Mouse (Mus musculus): ENCODE data around the gene Trappc2l. TPM values are rescaled to one million over a fixed set of nuclear protein-coding genes. Genes with fewer than 3 reads are reported as not detected.

Gene Trappc2l
- polyA plus RNA-seq, 1 experiment = 70.2 TPM

- H3K27me3 ChIP-seq (ENCODE audit: control insufficient read depth, insufficient read depth, insufficient read length) = peaks cover 77% of the 10 kb centered on the region
- no peaks in the 10 kb centered on the region for H3K79me2 ChIP-seq (ENCODE audit: control insufficient read depth, insufficient read depth)
- no peak for TF ChIP-seq MYOG (IDR thresholded peaks at IDR 0.05; ENCODE audit: control insufficient read depth, extremely low read depth, insufficient read length)
- no peak for TF ChIP-seq MAX (IDR thresholded peaks at IDR 0.05)
- TF ChIP-seq CEBPB (IDR thresholded peaks at IDR 0.05; ENCODE audit: low read depth) = no peak
- TF ChIP-seq USF1 (IDR thresholded peaks at IDR 0.05; ENCODE audit: low read depth) = no peak
- H3K4me3 ChIP-seq (ENCODE audit: insufficient read depth, poor library complexity, severe bottlenecking) = no peak overlapping the region
- H3K36me3 ChIP-seq (ENCODE audit: control insufficient read depth, insufficient read depth) = no peaks in the 10 kb centered on the region
- no peaks in the 10 kb centered on the region for H3K79me3 ChIP-seq (ENCODE audit: low read depth)
- no peak overlapping the region for H3ac ChIP-seq (ENCODE audit: control insufficient read depth, insufficient read length, low read depth)
Measured at GRCm38 (mm10) chr8:122640825-122641224, 29.4 kb downstream of the Trappc2l start.

- Histone ChIP-seq H3K79me3 (ENCODE audit: low read depth) (no peaks in the 10 kb centered on the region), H3K36me3 (ENCODE audit: control insufficient read depth, insufficient read depth) (no peaks in the 10 kb centered on the region), H3K4me3 (ENCODE audit: insufficient read depth, poor library complexity, severe bottlenecking) (no peak overlapping the region), H3K27me3 (ENCODE audit: control insufficient read depth, insufficient read depth, insufficient read length) (peaks cover 83% of the 10 kb centered on the region), H3ac (ENCODE audit: control insufficient read depth, insufficient read length, low read depth) (no peak overlapping the region), H3K79me2 (ENCODE audit: control insufficient read depth, insufficient read depth) (no peaks in the 10 kb centered on the region)
- TF ChIP-seq USF1 (IDR thresholded peaks at IDR 0.05; ENCODE audit: low read depth) = no peak
Measured at GRCm38 (mm10) chr8:122641406-122641805, 30.0 kb downstream of the Trappc2l start.

- no peaks in the 10 kb centered on the region for H3K79me2 ChIP-seq (ENCODE audit: control insufficient read depth, insufficient read depth)
- TF ChIP-seq MAX (IDR thresholded peaks at IDR 0.05) (no peak), FOSL1 (IDR thresholded peaks at IDR 0.05; ENCODE audit: insufficient read depth, low read length, poor library complexity, severe bottlenecking) (no peak), USF1 (IDR thresholded peaks at IDR 0.05; ENCODE audit: low read depth) (peak; percentile 80), MYOD1 (IDR thresholded peaks at IDR 0.05; ENCODE audit: control insufficient read depth, insufficient read length, low read depth) (no peak)
- H3K4me3 ChIP-seq (ENCODE audit: insufficient read depth, poor library complexity, severe bottlenecking) = no peak overlapping the region
- no peaks in the 10 kb centered on the region for H3K36me3 ChIP-seq (ENCODE audit: control insufficient read depth, insufficient read depth)
- H3ac ChIP-seq (ENCODE audit: control insufficient read depth, insufficient read length, low read depth) = no peak overlapping the region
- H3K27me3 ChIP-seq (ENCODE audit: control insufficient read depth, insufficient read depth, insufficient read length) = peaks cover 87% of the 10 kb centered on the region
- H3K79me3 ChIP-seq (ENCODE audit: low read depth) = no peaks in the 10 kb centered on the region
Measured at GRCm38 (mm10) chr8:122642071-122642470, 30.6 kb downstream of the Trappc2l start.

GRCm38 (mm10) chr8:122644175-122644954 lies 32.9 kb downstream of the Trappc2l start:
- H3K36me3 ChIP-seq (ENCODE audit: control insufficient read depth, insufficient read depth) = no peaks in the 10 kb centered on the region
- H3K79me3 ChIP-seq (ENCODE audit: low read depth) = no peaks in the 10 kb centered on the region
- no peak overlapping the region for H3K4me3 ChIP-seq (ENCODE audit: insufficient read depth, poor library complexity, severe bottlenecking)
- peaks cover 78% of the 10 kb centered on the region for H3K27me3 ChIP-seq (ENCODE audit: control insufficient read depth, insufficient read depth, insufficient read length)
- TF ChIP-seq CEBPB (IDR thresholded peaks at IDR 0.05; ENCODE audit: low read depth) = no peak
- no peak for TF ChIP-seq CTCF (IDR thresholded peaks at IDR 0.05; ENCODE audit: control insufficient read depth, insufficient read depth, insufficient read length)
- no peak for TF ChIP-seq MAX (IDR thresholded peaks at IDR 0.05)
- no peak for TF ChIP-seq MYOG (IDR thresholded peaks at IDR 0.05; ENCODE audit: control insufficient read depth, extremely low read depth, insufficient read length)
- no peak for TF ChIP-seq FOSL1 (IDR thresholded peaks at IDR 0.05; ENCODE audit: insufficient read depth, low read length, poor library complexity, severe bottlenecking)
- no peak for TF ChIP-seq MYOD1 (IDR thresholded peaks at IDR 0.05; ENCODE audit: control insufficient read depth, insufficient read length, low read depth)
- TF ChIP-seq USF1 (IDR thresholded peaks at IDR 0.05; ENCODE audit: low read depth) = no peak
- no peak overlapping the region for H3ac ChIP-seq (ENCODE audit: control insufficient read depth, insufficient read length, low read depth)
- no peaks in the 10 kb centered on the region for H3K79me2 ChIP-seq (ENCODE audit: control insufficient read depth, insufficient read depth)

- no peaks in the 10 kb centered on the region for H3K79me2 ChIP-seq (ENCODE audit: control insufficient read depth, insufficient read depth)
- H3K27me3 ChIP-seq (ENCODE audit: control insufficient read depth, insufficient read depth, insufficient read length) = peaks cover 69% of the 10 kb centered on the region
- no peak overlapping the region for H3K4me3 ChIP-seq (ENCODE audit: insufficient read depth, poor library complexity, severe bottlenecking)
Measured at GRCm38 (mm10) chr8:122646337-122646736, 34.9 kb downstream of the Trappc2l start.

GRCm38 (mm10) chr8:122648192-122648970 lies 36.9 kb downstream of the Trappc2l start:
- Histone ChIP-seq H3K4me3 (ENCODE audit: insufficient read depth, poor library complexity, severe bottlenecking) (no peak overlapping the region), H3K27me3 (ENCODE audit: control insufficient read depth, insufficient read depth, insufficient read length) (peaks cover 58% of the 10 kb centered on the region), H3K79me3 (ENCODE audit: low read depth) (no peaks in the 10 kb centered on the region), H3K36me3 (ENCODE audit: control insufficient read depth, insufficient read depth) (no peaks in the 10 kb centered on the region), H3K79me2 (ENCODE audit: control insufficient read depth, insufficient read depth) (no peaks in the 10 kb centered on the region), H3ac (ENCODE audit: control insufficient read depth, insufficient read length, low read depth) (no peak overlapping the region)
- TF ChIP-seq USF1 (IDR thresholded peaks at IDR 0.05; ENCODE audit: low read depth) (no peak), FOSL1 (IDR thresholded peaks at IDR 0.05; ENCODE audit: insufficient read depth, low read length, poor library complexity, severe bottlenecking) (no peak), MYOG (IDR thresholded peaks at IDR 0.05; ENCODE audit: control insufficient read depth, extremely low read depth, insufficient read length) (no peak), CTCF (IDR thresholded peaks at IDR 0.05; ENCODE audit: control insufficient read depth, insufficient read depth, insufficient read length) (no peak)

More at GRCm38 (mm10) chr8:122646337-122646736, 34.9 kb downstream of the Trappc2l start:
- H3K36me3 ChIP-seq (ENCODE audit: control insufficient read depth, insufficient read depth) = no peaks in the 10 kb centered on the region
- H3K79me3 ChIP-seq (ENCODE audit: low read depth) = no peaks in the 10 kb centered on the region
- H3ac ChIP-seq (ENCODE audit: control insufficient read depth, insufficient read length, low read depth) = no peak overlapping the region
- TF ChIP-seq MYOG (IDR thresholded peaks at IDR 0.05; ENCODE audit: control insufficient read depth, extremely low read depth, insufficient read length) (no peak), FOSL1 (IDR thresholded peaks at IDR 0.05; ENCODE audit: insufficient read depth, low read length, poor library complexity, severe bottlenecking) (no peak), USF1 (IDR thresholded peaks at IDR 0.05; ENCODE audit: low read depth) (no peak), CEBPB (IDR thresholded peaks at IDR 0.05; ENCODE audit: low read depth) (no peak), CTCF (IDR thresholded peaks at IDR 0.05; ENCODE audit: control insufficient read depth, insufficient read depth, insufficient read length) (no peak)

Data from C2C12 (cell line).